Mouse (Mus musculus): ENCODE results near the gene Cadm2.
A peak's percentile ranks its signal among the peaks of the same experiment; 100 is the strongest.

The Cadm2 gene

GRCm38 (mm10) chr16:67620826-67621505, at the start of gene Cadm2:
Gene Cadm2, minus strand, starts transcription at chr16:67620908.
- DNase-seq (ENCODE audit: low read depth): peak; percentile 35

- peak; percentile 1 for DNase-seq (ENCODE audit: low read depth)
Measured at GRCm38 (mm10) chr16:67646930-67647329, 26.2 kb upstream of the Cadm2 start.

- DNase-seq (ENCODE audit: low read depth): no peak
Measured at GRCm38 (mm10) chr16:67643651-67644050, 22.9 kb upstream of the Cadm2 start.

- no peak for DNase-seq (ENCODE audit: low read depth)
Measured at GRCm38 (mm10) chr16:67619906-67620781, 564 bp downstream of the Cadm2 start.

- DNase-seq (ENCODE audit: low read depth): no peak
Measured at GRCm38 (mm10) chr16:67619416-67619815, 1.3 kb downstream of the Cadm2 start.

- no peak for DNase-seq (ENCODE audit: low read depth)
Measured at GRCm38 (mm10) chr16:67618817-67619216, 1.9 kb downstream of the Cadm2 start.

GRCm38 (mm10) chr16:67617811-67618210, 2.9 kb downstream of the Cadm2 start:
- DNase-seq (ENCODE audit: low read depth): no peak

- no peak for DNase-seq (ENCODE audit: low read depth)
Measured at GRCm38 (mm10) chr16:67617256-67617655, 3.5 kb downstream of the Cadm2 start.

GRCm38 (mm10) chr16:67613876-67614275, 6.8 kb downstream of the Cadm2 start:
- DNase-seq (ENCODE audit: low read depth): peak; percentile 2

GRCm38 (mm10) chr16:67610904-67611681, 9.6 kb downstream of the Cadm2 start:
- no peak for DNase-seq (ENCODE audit: low read depth)

GRCm38 (mm10) chr16:67609116-67609515, 11.6 kb downstream of the Cadm2 start:
- DNase-seq (ENCODE audit: low read depth): no peak

GRCm38 (mm10) chr16:67608499-67608898, 12.2 kb downstream of the Cadm2 start:
- DNase-seq (ENCODE audit: low read depth): no peak

- DNase-seq (ENCODE audit: low read depth): no peak
Measured at GRCm38 (mm10) chr16:67605661-67606060, 15.0 kb downstream of the Cadm2 start.

GRCm38 (mm10) chr16:67599981-67600380, 20.7 kb downstream of the Cadm2 start:
- no peak for DNase-seq (ENCODE audit: low read depth)

GRCm38 (mm10) chr16:67598841-67599240, 21.9 kb downstream of the Cadm2 start:
- DNase-seq (ENCODE audit: low read depth): no peak

- DNase-seq (ENCODE audit: low read depth): no peak
Measured at GRCm38 (mm10) chr16:67591015-67591414, 29.7 kb downstream of the Cadm2 start.

GRCm38 (mm10) chr16:67578842-67579517, 41.7 kb downstream of the Cadm2 start:
- no peak for DNase-seq (ENCODE audit: low read depth)

- DNase-seq (ENCODE audit: low read depth): no peak
Measured at GRCm38 (mm10) chr16:67575557-67575956, 45.2 kb downstream of the Cadm2 start.

- DNase-seq (ENCODE audit: low read depth): no peak
Measured at GRCm38 (mm10) chr16:67526992-67527391, 93.7 kb downstream of the Cadm2 start.

- no peak for DNase-seq (ENCODE audit: low read depth)
Measured at GRCm38 (mm10) chr16:67524878-67525277, 95.8 kb downstream of the Cadm2 start.

- no peak for DNase-seq (ENCODE audit: low read depth)
Measured at GRCm38 (mm10) chr16:67518311-67518710, 102.4 kb downstream of the Cadm2 start.

GRCm38 (mm10) chr16:67515549-67515948, 105.2 kb downstream of the Cadm2 start:
- no peak for DNase-seq (ENCODE audit: low read depth)

All from NIH3T3 (cell line).